Mouse (Mus musculus) midbrain, embryonic 15.5 days (tissue): ENCODE measurements around the gene Dnajc28. TPM values are rescaled to one million over a fixed set of nuclear protein-coding genes. Genes with fewer than 3 reads are reported as not detected.

Experiments
- ATAC-seq: fragments of 200-750 bp; cut with Nextera tagmentation; replicated peaks from 2 replicates; pipeline ENCODE4 v1.8.0; 2017; ENCODE audit warnings: moderate TSS enrichment
- H3K27ac ChIP-seq: fragments of 300-500 bp; sonication (generic); 2 replicates; pipeline ENCODE4 v1.5.1; 2015; ENCODE audit warnings: mild to moderate bottlenecking, inconsistent platforms
- H3K27me3 ChIP-seq: fragments of 300-500 bp; sonication (generic); replicated peaks from 2 replicates; pipeline ENCODE4 v1.6.1; 2015; ENCODE audit warnings: inconsistent platforms
- H3K36me3 ChIP-seq: fragments of 300-500 bp; sonication (generic); replicated peaks from 2 replicates; pipeline ENCODE4 v1.6.1; 2015; ENCODE audit warnings: inconsistent platforms
- H3K4me1 ChIP-seq: fragments of 300-500 bp; sonication (generic); 2 replicates; pipeline ENCODE4 v1.6.1; 2015; ENCODE audit warnings: inconsistent platforms
- H3K4me2 ChIP-seq: fragments of 300-500 bp; sonication (generic); 2 replicates; pipeline ENCODE4 v1.6.1; 2015; ENCODE audit warnings: inconsistent platforms, mild to moderate bottlenecking, moderate library complexity
- H3K4me3 ChIP-seq: fragments of 300-500 bp; sonication (generic); 2 replicates; pipeline ENCODE4 v1.5.1; 2015; ENCODE audit warnings: mild to moderate bottlenecking, inconsistent platforms
- H3K9ac ChIP-seq: fragments of 300-500 bp; sonication (generic); 2 replicates; pipeline ENCODE4 v1.6.1; 2015; ENCODE audit warnings: mild to moderate bottlenecking, inconsistent platforms
- H3K9me3 ChIP-seq: fragments of 300-500 bp; sonication (generic); 2 replicates; pipeline ENCODE4 v1.6.1; 2016; ENCODE audit warnings: inconsistent platforms
- WGBS: fragments of 180-500 bp; shearing (Covaris S2); methylation state at CpG from one replicate; pipeline ENCODE4 v1.1.7; 2015; ENCODE audit warnings: mixed read lengths; 5-methylcytosine and 5-hydroxymethylcytosine counted together
- polyA plus RNA-seq: library from polyadenylated mRNA; unstranded; fragments of >200 nt; fragmentation: Nextera tagmentation; extraction: Ambion mirVana; gene quantifications from 2 replicates; pipeline ENCODE4 v1.2.1, GENCODE M21; 2015

The Dnajc28 gene
- polyA plus RNA-seq, 1 experiment from 2014 or later: 7.8 TPM

DNA sequence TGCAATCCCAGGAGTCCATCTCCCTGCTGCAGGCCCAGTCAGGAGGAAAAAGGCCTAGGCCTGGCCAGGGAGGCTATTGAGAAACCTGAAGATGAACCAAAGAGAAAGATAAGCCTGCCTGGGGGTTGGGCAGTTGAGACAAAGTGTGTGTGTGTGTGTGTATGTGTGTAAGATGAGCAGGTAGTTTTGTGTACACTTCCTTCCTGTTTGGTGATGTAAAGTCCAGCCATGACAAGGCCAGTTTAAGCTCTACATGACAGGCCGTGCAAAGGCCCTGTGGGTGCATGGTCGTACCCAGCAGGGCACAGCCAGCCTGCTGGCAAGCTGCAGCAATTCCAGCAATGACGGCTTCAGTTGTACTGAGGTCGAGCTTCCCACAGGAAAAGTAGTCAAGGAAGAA is 10.9 kb upstream of the Dnajc28 start:
- H3K27ac ChIP-seq: no peak overlapping the region
- no peak for ATAC-seq
- H3K4me3 ChIP-seq: no peak overlapping the region
- H3K9me3 ChIP-seq: no peaks in the 10 kb centered on the region
- no peak overlapping the region for H3K4me2 ChIP-seq
- 88% methylated on average over 4 of the region's 4 CpGs for WGBS
- no peak overlapping the region for H3K9ac ChIP-seq
- H3K36me3 ChIP-seq: peaks cover 44% of the 10 kb centered on the region
- no peaks in the 10 kb centered on the region for H3K4me1 ChIP-seq
- no peaks in the 10 kb centered on the region for H3K27me3 ChIP-seq

DNA sequence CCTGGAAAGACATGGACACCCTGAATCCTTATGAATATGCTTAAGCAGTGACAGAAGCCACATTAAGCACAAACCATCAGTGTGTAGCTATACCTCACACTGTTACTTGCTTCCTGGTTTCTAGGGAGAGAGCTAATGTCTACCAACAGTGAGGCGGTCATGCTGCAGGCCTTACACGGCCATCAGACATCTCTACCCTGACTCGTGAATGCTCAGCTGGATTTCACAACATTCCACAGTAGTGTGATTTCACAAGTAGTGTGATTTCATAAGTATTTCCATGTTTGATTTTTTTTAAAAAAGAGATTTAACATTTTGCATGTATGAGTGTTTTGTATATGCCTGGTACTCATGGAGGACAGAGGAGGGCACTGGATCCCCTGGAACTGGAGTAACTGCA is 9.8 kb upstream of the Dnajc28 start:
- Histone ChIP-seq H3K36me3 (peaks cover 43% of the 10 kb centered on the region), H3K27ac (no peak overlapping the region), H3K4me2 (no peak overlapping the region), H3K9ac (no peak overlapping the region), H3K4me1 (no peaks in the 10 kb centered on the region), H3K9me3 (no peaks in the 10 kb centered on the region), H3K4me3 (no peak overlapping the region), H3K27me3 (no peaks in the 10 kb centered on the region)
- WGBS: 95% methylated on average over 3 of the region's 3 CpGs
- no peak for ATAC-seq

DNA sequence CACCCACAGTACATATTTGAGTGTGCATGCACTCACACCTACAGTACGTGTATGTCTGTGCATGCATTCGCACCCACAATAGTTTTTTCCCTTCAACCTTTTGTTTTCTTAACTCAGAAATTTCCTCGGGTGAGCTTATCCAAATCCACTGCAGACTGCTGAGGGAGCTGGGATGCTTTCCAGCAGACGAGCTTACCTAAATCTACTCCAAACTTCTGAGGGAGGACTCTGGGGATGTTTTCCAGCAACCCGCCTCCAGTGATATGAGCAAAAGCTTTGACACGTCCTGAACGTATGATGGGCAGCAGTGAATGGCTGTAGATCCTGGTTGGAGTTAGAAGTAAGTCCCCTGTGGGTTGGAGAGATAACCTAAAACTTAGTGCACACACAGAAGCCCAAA is 9.0 kb upstream of the Dnajc28 start:
- no peak overlapping the region for H3K4me2 ChIP-seq
- 89% methylated on average over 7 of the region's 7 CpGs for WGBS
- H3K27me3 ChIP-seq: no peaks in the 10 kb centered on the region
- no peaks in the 10 kb centered on the region for H3K9me3 ChIP-seq
- no peak for ATAC-seq
- peaks cover 42% of the 10 kb centered on the region for H3K36me3 ChIP-seq
- H3K4me3 ChIP-seq: no peak overlapping the region
- no peaks in the 10 kb centered on the region for H3K4me1 ChIP-seq
- H3K27ac ChIP-seq: no peak overlapping the region
- no peak overlapping the region for H3K9ac ChIP-seq

DNA sequence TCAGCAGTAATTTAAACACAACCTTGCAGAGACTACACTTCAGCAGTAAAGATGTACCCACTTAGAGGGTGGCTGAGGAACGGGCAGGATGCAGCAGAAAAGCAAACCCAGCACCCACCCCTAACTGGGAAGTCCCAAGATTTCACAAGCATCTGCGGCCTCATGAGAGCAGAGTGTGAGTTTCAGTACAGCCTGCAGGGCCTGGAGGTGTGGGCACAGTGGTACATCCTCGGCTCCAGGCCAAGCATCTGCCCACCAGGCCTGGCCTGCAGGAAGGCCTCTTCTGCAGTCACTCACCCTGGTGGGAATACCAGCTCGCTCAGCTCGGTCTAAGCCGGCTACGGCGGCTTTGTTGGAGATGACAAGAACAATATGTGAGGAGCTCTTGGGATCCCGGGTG is 4.2 kb upstream of the Dnajc28 start:
- H3K4me2 ChIP-seq: no peak overlapping the region
- H3K9me3 ChIP-seq: no peaks in the 10 kb centered on the region
- H3K36me3 ChIP-seq: peaks cover 35% of the 10 kb centered on the region
- ATAC-seq: no peak
- no peak overlapping the region for H3K9ac ChIP-seq
- WGBS: 96% methylated on average over 9 of the region's 9 CpGs
- peaks cover 3% of the 10 kb centered on the region; the same call in 1 of the 2 replicates for H3K4me1 ChIP-seq
- no peak overlapping the region for H3K27ac ChIP-seq
- H3K27me3 ChIP-seq: no peaks in the 10 kb centered on the region
- H3K4me3 ChIP-seq: no peak overlapping the region

DNA sequence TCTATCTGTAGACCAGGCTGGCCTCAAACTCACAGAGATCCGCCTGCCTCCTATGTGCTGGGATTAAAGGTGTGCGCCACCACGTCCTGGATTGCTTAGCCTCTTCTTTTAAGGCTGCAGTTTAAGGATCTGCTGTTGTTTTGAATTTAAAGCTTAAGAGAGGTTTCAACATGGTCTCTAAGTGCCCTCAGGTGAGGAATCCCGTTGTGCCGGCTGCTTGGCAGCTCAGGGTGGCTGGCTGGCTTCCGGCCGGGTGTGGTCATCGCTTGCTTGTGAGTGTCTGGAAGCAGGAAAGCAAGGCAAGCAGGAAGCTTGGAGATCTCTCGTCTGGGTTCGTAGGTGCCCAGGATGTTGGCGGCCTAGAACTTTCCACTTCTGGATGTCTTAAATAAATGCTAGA is 2.2 kb upstream of the Dnajc28 start:
- H3K9me3 ChIP-seq: no peaks in the 10 kb centered on the region
- no peak overlapping the region for H3K9ac ChIP-seq
- H3K4me2 ChIP-seq: no peak overlapping the region
- no peaks in the 10 kb centered on the region for H3K27me3 ChIP-seq
- no peak for ATAC-seq
- no peak overlapping the region for H3K27ac ChIP-seq
- peaks cover 6% of the 10 kb centered on the region; the same call in 1 of the 2 replicates for H3K4me1 ChIP-seq
- H3K4me3 ChIP-seq: no peak overlapping the region
- 95% methylated on average over 11 of the region's 11 CpGs for WGBS
- H3K36me3 ChIP-seq: peaks cover 26% of the 10 kb centered on the region

DNA sequence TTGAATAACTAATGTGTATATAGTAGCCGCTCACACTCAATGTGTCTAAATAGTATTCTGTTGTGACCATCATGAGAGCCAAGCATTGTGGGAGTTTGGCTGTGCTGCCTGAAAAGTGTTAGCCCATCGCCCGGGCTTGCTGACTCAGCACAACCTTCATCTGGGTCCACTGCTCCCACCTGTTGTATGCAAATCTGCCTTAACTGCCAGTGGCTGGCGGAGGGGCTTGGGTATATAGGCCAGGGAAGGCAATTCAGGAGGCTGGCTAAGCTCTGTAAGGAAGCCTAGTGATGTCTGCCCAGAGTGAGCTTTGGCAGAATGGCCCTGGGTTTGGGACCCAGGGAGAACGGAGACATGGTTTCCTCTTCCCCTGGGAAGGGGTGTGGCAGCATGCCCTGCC is 1.4 kb upstream of the Dnajc28 start:
- Histone ChIP-seq H3K9ac (no peak overlapping the region), H3K9me3 (no peaks in the 10 kb centered on the region), H3K4me3 (no peak overlapping the region), H3K27me3 (no peaks in the 10 kb centered on the region), H3K4me2 (no peak overlapping the region), H3K4me1 (peaks cover 6% of the 10 kb centered on the region; the same call in 1 of the 2 replicates), H3K27ac (no peak overlapping the region), H3K36me3 (peaks cover 24% of the 10 kb centered on the region)
- ATAC-seq: no peak
- WGBS: 94% methylated on average over 5 of the region's 5 CpGs

DNA sequence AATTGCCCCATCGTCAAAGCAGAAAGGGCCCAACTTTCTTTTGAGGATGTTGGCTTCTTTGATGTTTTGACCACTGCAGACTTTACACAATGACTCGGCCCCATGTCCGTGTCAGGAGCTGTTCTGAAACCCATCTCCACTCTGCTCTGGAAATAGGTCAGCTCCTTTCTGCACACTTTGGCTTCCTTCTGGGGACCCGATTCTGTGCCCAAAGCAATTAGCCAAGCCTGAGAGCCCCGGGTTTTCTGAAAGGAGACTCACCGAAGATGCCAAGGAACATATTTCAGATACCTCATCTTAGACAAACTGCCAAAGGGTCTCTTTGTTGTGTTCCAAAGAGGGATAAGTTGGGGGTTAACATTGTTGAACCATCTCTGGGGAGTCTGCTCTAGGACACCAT is 4.3 kb downstream of the Dnajc28 start:
- Histone ChIP-seq H3K4me2 (no peak overlapping the region), H3K36me3 (no peaks in the 10 kb centered on the region), H3K9me3 (no peaks in the 10 kb centered on the region), H3K27me3 (no peaks in the 10 kb centered on the region), H3K27ac (no peak overlapping the region), H3K4me3 (no peak overlapping the region), H3K4me1 (peaks cover 6% of the 10 kb centered on the region; the same call in 1 of the 2 replicates), H3K9ac (no peak overlapping the region)
- ATAC-seq: no peak
- 86% methylated on average over 6 of the region's 6 CpGs for WGBS

DNA sequence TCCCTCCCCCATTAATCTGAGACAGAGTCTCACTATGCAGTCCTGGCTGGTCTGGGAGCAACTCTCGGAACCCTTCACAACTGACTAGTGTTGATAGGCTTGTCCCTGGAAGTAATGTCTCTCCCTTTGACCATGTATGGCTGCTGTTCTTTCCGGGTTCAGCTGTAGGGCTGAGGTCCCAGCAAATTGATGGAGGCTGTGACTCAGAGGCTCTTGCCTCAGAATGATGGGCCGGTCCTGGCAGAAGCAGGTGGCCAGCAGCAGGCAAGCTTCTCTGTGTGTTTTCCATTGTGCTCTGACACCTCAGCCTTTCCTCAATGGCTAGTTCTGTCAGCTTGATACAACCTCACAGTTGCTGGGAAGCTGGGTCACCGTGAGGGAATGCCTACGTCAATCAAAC is 6.3 kb downstream of the Dnajc28 start:
- Histone ChIP-seq H3K4me3 (no peak overlapping the region), H3K9me3 (no peaks in the 10 kb centered on the region), H3K4me2 (no peak overlapping the region), H3K4me1 (no peaks in the 10 kb centered on the region), H3K36me3 (no peaks in the 10 kb centered on the region), H3K9ac (no peak overlapping the region), H3K27ac (no peak overlapping the region), H3K27me3 (no peaks in the 10 kb centered on the region)
- WGBS: 81% methylated on average over 5 of the region's 5 CpGs
- ATAC-seq: no peak

DNA sequence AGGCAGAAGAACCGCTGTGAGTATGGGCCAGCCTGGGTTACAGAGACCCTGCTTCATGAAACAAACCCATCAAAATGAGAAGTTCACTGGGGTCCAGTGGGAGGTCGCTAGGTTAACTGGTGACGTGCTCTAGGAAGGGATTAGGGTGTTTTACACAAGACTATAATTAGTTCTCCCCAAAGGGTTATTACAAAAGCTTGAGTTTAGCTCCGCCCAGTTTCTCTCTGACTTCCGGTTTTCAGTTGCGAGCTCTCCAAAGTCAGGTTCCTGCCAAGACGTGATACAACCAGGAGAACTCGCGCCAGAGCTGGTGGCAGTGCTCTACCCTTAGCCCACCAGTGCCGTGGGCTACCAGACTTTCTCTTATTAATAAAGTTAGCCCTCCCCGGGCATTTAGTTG is 7.6 kb downstream of the Dnajc28 start:
- no peak overlapping the region for H3K9ac ChIP-seq
- no peak overlapping the region for H3K27ac ChIP-seq
- no peaks in the 10 kb centered on the region for H3K9me3 ChIP-seq
- H3K4me1 ChIP-seq: no peaks in the 10 kb centered on the region
- H3K4me2 ChIP-seq: no peak overlapping the region
- WGBS: 72% methylated on average over 11 of the region's 11 CpGs
- H3K27me3 ChIP-seq: no peaks in the 10 kb centered on the region
- no peaks in the 10 kb centered on the region for H3K36me3 ChIP-seq
- no peak overlapping the region for H3K4me3 ChIP-seq
- no peak for ATAC-seq

DNA sequence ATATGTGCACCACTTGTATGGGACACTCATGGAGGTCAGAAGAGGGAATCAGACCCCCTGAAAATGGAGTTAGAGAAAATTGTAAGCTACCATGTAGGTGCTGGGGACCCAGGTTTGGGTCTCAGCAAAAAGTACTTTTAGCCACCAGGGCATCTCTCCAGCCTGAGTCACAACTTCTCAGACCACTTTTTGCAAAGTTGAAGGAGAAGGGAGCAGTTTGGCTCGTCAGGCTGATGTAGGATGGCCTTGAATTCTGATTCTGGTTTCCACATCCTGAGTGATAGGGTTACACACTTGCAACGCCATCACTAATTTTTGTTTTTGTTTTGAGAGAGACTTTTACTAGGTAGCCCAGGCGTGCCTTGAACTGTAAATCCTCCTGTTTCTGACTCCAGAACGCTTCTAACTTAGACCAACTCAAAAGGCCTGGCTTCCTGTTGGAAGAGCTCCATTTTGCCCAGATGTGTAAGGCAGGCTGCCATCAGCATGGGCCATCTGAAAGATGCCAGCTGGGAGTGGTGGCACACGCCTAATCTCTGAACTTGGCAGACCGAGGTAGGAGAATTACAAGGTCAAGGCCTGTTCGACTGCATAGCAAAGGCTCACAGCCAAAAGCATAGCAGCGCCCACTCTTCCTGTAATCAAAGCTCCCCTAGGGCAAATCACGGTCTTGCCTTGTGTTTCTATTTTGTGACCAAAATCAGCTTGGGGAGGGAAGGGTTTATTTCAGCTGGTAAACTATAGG is 9.2 kb downstream of the Dnajc28 start:
- WGBS: 80% methylated on average over 9 of the region's 9 CpGs
- Histone ChIP-seq H3K4me3 (no peak overlapping the region), H3K4me2 (no peak overlapping the region), H3K36me3 (no peaks in the 10 kb centered on the region), H3K4me1 (no peaks in the 10 kb centered on the region), H3K27me3 (no peaks in the 10 kb centered on the region), H3K27ac (no peak overlapping the region), H3K9ac (no peak overlapping the region), H3K9me3 (no peaks in the 10 kb centered on the region)
- ATAC-seq: no peak

DNA sequence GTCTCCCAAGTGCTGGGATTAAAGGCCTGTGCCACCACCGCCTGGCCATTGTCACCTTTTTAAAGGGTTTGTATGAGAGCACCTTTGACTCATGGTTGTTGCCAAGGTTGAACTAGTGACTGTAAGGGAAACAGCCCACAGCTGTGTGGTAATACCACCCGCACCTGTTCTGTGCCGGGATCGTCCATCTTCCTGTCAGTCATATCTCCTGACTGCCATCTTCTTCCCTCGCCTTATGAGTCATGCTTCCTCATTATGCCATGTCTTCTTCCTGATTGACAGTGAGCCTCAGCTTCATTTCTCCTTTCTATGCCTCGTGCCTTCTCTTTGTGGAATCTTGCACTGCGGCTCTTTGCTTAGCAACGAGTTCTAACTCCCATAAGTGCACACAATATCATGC is 11.9 kb downstream of the Dnajc28 start:
- H3K27ac ChIP-seq: no peak overlapping the region
- H3K9ac ChIP-seq: no peak overlapping the region
- no peak overlapping the region for H3K4me3 ChIP-seq
- 93% methylated on average over 8 of the region's 8 CpGs for WGBS
- H3K27me3 ChIP-seq: no peaks in the 10 kb centered on the region
- H3K4me1 ChIP-seq: no peaks in the 10 kb centered on the region
- H3K36me3 ChIP-seq: no peaks in the 10 kb centered on the region
- no peaks in the 10 kb centered on the region for H3K9me3 ChIP-seq
- ATAC-seq: no peak
- H3K4me2 ChIP-seq: no peak overlapping the region

DNA sequence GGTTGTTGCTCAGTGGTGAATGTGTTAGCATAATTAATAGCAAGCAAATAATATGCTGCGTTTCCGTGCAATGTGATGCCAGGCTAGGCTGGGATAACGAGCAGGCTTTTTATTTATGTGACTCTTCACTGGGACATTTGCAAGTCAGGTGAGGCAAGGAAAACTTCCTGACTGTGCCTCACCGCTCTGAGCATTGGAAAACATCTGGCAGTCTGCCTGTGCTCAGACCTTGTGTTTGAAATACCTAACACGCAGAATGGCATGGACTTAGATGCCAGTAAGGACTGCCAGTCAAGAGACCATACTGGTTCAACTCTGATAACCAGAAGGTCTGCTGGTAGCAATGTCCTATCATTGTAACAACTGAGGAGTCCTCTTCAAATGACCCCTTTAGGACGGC is 13.7 kb downstream of the Dnajc28 start:
- no peak for ATAC-seq
- no peak overlapping the region for H3K9ac ChIP-seq
- H3K27me3 ChIP-seq: no peaks in the 10 kb centered on the region
- H3K9me3 ChIP-seq: no peaks in the 10 kb centered on the region
- WGBS: 81% methylated on average over 6 of the region's 6 CpGs
- no peak overlapping the region for H3K27ac ChIP-seq
- no peaks in the 10 kb centered on the region for H3K36me3 ChIP-seq
- H3K4me2 ChIP-seq: no peak overlapping the region
- no peaks in the 10 kb centered on the region for H3K4me1 ChIP-seq
- H3K4me3 ChIP-seq: no peak overlapping the region

DNA sequence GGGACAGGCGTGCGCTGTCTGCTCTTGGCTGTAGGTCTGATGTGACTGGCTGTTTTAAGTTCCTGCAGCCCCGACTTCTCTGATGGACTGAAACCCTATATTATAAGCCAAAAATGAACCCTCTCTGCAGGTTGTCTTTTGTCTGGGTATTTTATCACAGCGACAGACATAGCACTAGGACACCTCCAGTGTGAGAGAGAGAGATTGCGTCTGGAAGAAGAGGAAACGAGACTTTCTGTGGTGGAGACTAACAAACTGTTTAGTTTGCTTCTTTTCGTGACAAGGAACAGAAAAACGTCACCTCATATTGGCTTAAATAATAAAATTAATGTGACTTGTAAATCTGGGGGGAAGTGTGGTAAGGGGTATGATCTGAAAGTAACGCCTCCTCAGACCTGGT is 17.1 kb downstream of the Dnajc28 start:
- Histone ChIP-seq H3K27me3 (0 out of 2 replicates have a peak, but pooled peaks cover 4% of the 10 kb centered on the region), H3K27ac (no peak overlapping the region), H3K4me2 (no peak overlapping the region), H3K9ac (no peak overlapping the region), H3K36me3 (no peaks in the 10 kb centered on the region), H3K4me3 (no peak overlapping the region), H3K4me1 (peaks cover 3% of the 10 kb centered on the region), H3K9me3 (no peaks in the 10 kb centered on the region)
- 83% methylated on average over 9 of the region's 9 CpGs for WGBS
- ATAC-seq: no peak
